Mouse (Mus musculus) liver, embryonic 11.5 days (tissue): ENCODE measurements around the gene Kcna10. TPM values are rescaled to one million over a fixed set of nuclear protein-coding genes. Genes with fewer than 3 reads are reported as not detected.

Source experiments
- ATAC-seq: fragments of 200-750 bp; cut with Nextera tagmentation; replicated peaks from 2 replicates; pipeline ENCODE4 v1.8.0; 2017; ENCODE audit warnings: moderate number of reproducible peaks, mild to moderate bottlenecking, moderate TSS enrichment, moderate library complexity; ENCODE audit not compliant: low FRiP score
- DNase-seq: peaks from one replicate; pipeline ENCODE4 v3.0.0-alpha.2; 2017; ENCODE audit warnings: low spot score
- H3K27ac ChIP-seq: fragments of 300-500 bp; sonication (generic); 2 replicates; pipeline ENCODE4 v1.5.1; 2014; ENCODE audit warnings: mild to moderate bottlenecking, low read depth, low read length, control low read depth
- H3K27me3 ChIP-seq: fragments of 300-500 bp; sonication (generic); replicated peaks from 2 replicates; pipeline ENCODE4 v1.6.1; 2014; ENCODE audit warnings: low read length, mixed read lengths; ENCODE audit not compliant: control insufficient read depth, insufficient read depth
- H3K36me3 ChIP-seq: fragments of 300-500 bp; sonication (generic); 2 replicates; pipeline ENCODE4 v1.6.1; 2014; ENCODE audit warnings: mild to moderate bottlenecking, low read length, moderate library complexity, mixed read lengths; ENCODE audit not compliant: control insufficient read depth, insufficient read depth
- H3K4me1 ChIP-seq: fragments of 300-500 bp; sonication (generic); replicated peaks from 2 replicates; pipeline ENCODE4 v1.6.1; 2014; ENCODE audit warnings: low read length, mixed read lengths; ENCODE audit not compliant: control insufficient read depth, insufficient read depth
- H3K4me2 ChIP-seq: fragments of 300-500 bp; sonication (generic); 2 replicates; pipeline ENCODE4 v1.6.1; 2014; ENCODE audit warnings: mild to moderate bottlenecking, control low read depth, moderate library complexity
- H3K4me3 ChIP-seq: fragments of 300-500 bp; sonication (generic); 2 replicates; pipeline ENCODE4 v1.5.1; 2014; ENCODE audit warnings: low read depth, low read length, control low read depth
- H3K9ac ChIP-seq: fragments of 300-500 bp; sonication (generic); 2 replicates; pipeline ENCODE4 v1.6.1; 2014; ENCODE audit warnings: low read depth, low read length, control low read depth
- H3K9me3 ChIP-seq: fragments of 300-500 bp; sonication (generic); 2 replicates; pipeline ENCODE4 v1.6.1; 2016; ENCODE audit warnings: low read length, inconsistent platforms, mixed read lengths; ENCODE audit not compliant: control insufficient read depth
- WGBS: fragments of 180-500 bp; shearing (Covaris S2); extraction: QIAGEN DNeasy Blood & Tissue Kit; methylation state at CpG from one replicate; pipeline ENCODE4 v1.1.7; 2014; 5-methylcytosine and 5-hydroxymethylcytosine counted together
- polyA plus RNA-seq: library from polyadenylated mRNA; unstranded; fragments of >200 nt; fragmentation: Nextera tagmentation; extraction: Ambion mirVana; gene quantifications from 2 replicates; pipeline ENCODE4 v1.2.1, GENCODE M21; 2014

The Kcna10 gene
- polyA plus RNA-seq, 1 experiment from 2014 or later = not detected

- peaks cover 7% of the 10 kb centered on the region; the same call in 1 of the 2 replicates for H3K27me3 ChIP-seq
- no peaks in the 10 kb centered on the region for H3K4me1 ChIP-seq
- no peak for ATAC-seq
- no peaks in the 10 kb centered on the region for H3K36me3 ChIP-seq
- WGBS = 52% methylated on average over 3 of the region's 3 CpGs
- H3K9me3 ChIP-seq = no peaks in the 10 kb centered on the region
- H3K4me2 ChIP-seq = no peak overlapping the region
- no peak overlapping the region for H3K9ac ChIP-seq
- H3K4me3 ChIP-seq = no peak overlapping the region
- DNase-seq = no peak
- H3K27ac ChIP-seq = no peak overlapping the region
These were observed 23.4 kb upstream of the Kcna10 start for GRCm38 (mm10) chr3:107159418-107159817.

DNA sequence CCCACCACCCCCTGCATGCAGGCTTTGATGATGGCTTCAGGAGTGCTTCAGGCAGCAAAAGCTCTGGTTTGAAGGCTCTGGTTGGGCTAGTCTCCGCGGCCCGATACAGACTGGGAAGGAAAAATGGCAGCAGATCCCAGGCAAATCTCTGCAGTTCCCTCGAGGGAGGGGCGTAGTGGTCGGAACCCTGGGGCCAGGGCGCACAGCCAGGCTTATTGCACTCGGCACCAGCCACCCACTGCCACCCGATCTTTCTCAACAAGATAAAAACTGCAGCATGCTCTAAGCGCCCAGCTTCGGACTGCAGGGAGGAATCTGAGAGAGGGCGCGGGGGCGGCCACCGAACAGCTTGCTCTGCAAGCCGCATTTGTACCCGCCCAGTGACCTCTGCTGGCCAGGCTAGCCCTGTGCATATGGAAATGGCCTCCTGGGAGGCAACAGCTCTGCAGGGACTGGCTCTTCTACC, 23.0 kb upstream of the Kcna10 start:
- no peak overlapping the region for H3K27ac ChIP-seq
- no peaks in the 10 kb centered on the region for H3K9me3 ChIP-seq
- H3K9ac ChIP-seq = no peak overlapping the region
- no peak for ATAC-seq
- WGBS = 7% methylated on average over 17 of the region's 17 CpGs
- no peak overlapping the region for H3K4me3 ChIP-seq
- H3K4me2 ChIP-seq = peak overlapping the region; percentile 44
- H3K27me3 ChIP-seq = peaks cover 7% of the 10 kb centered on the region; the same call in 1 of the 2 replicates
- no peak for DNase-seq
- no peaks in the 10 kb centered on the region for H3K36me3 ChIP-seq
- no peaks in the 10 kb centered on the region for H3K4me1 ChIP-seq

- H3K27ac ChIP-seq = no peak overlapping the region
- no peak overlapping the region for H3K4me3 ChIP-seq
- no peaks in the 10 kb centered on the region for H3K4me1 ChIP-seq
- ATAC-seq (no peak), DNase-seq (no peak)
- 87% methylated on average over 2 of the region's 2 CpGs for WGBS
- H3K4me2 ChIP-seq = no peak overlapping the region
- H3K9ac ChIP-seq = no peak overlapping the region
- H3K36me3 ChIP-seq = no peaks in the 10 kb centered on the region
- no peaks in the 10 kb centered on the region for H3K9me3 ChIP-seq
- peaks cover 7% of the 10 kb centered on the region; the same call in 1 of the 2 replicates for H3K27me3 ChIP-seq
These were observed 20.1 kb upstream of the Kcna10 start for GRCm38 (mm10) chr3:107162741-107163140.

DNA sequence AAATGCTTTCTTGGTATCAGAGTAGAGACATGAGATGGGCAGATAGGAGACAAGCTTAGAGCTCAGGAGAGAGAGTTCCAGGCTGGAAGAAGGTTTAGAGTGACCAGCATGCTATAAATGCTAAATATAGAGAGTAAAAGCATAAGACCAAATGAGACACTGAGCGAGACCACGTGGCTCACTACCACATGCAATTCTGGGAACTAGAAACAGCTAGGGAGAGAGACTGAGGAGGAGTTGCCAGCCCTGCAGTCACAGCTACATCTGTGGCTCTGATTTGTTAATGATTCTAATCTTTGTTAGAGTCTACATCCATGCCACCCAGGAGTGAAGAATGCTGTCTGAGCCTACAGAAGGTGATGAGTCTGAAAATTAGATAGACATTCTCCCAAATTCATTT, 13.3 kb upstream of the Kcna10 start:
- Histone ChIP-seq H3K9ac (no peak overlapping the region), H3K4me1 (no peaks in the 10 kb centered on the region), H3K4me2 (no peak overlapping the region), H3K27me3 (no peaks in the 10 kb centered on the region), H3K27ac (no peak overlapping the region), H3K9me3 (no peaks in the 10 kb centered on the region), H3K36me3 (no peaks in the 10 kb centered on the region), H3K4me3 (no peak overlapping the region)
- DNase-seq (no peak), ATAC-seq (no peak)
- 60% methylated on average over 2 of the region's 2 CpGs for WGBS

GRCm38 (mm10) chr3:107171964-107172363, 10.9 kb upstream of the Kcna10 start:
- Histone ChIP-seq H3K4me2 (no peak overlapping the region), H3K27ac (no peak overlapping the region), H3K4me3 (no peak overlapping the region), H3K9me3 (no peaks in the 10 kb centered on the region), H3K27me3 (no peaks in the 10 kb centered on the region), H3K4me1 (no peaks in the 10 kb centered on the region), H3K9ac (no peak overlapping the region), H3K36me3 (no peaks in the 10 kb centered on the region)
- WGBS = 77% methylated on average over 3 of the region's 3 CpGs
- ATAC-seq (no peak), DNase-seq (no peak)

DNA sequence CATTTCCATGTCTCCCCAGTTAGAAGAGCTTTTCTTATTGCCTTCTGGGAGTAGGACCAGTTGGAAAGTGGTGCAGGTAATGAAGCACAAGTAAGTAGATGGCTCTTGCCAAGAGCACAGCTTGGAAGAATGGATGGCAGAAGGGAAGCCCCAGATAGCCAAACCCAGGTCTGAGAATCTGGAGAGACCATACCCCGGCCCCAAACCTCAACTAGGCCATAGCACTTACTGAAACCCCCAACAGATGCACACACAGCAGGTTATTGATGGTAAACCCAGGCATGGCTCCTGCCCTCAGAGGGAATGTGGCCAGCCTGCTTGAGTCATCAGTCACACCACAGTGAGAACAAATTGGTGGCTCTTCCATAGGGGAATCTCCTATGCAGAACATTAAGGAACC, 10.3 kb upstream of the Kcna10 start:
- ATAC-seq (no peak), DNase-seq (no peak)
- H3K27ac ChIP-seq = no peak overlapping the region
- no peaks in the 10 kb centered on the region for H3K36me3 ChIP-seq
- no peaks in the 10 kb centered on the region for H3K9me3 ChIP-seq
- H3K4me1 ChIP-seq = no peaks in the 10 kb centered on the region
- H3K4me2 ChIP-seq = no peak overlapping the region
- no peaks in the 10 kb centered on the region for H3K27me3 ChIP-seq
- 70% methylated on average over 1 of the region's 1 CpGs for WGBS
- no peak overlapping the region for H3K4me3 ChIP-seq
- no peak overlapping the region for H3K9ac ChIP-seq

DNA sequence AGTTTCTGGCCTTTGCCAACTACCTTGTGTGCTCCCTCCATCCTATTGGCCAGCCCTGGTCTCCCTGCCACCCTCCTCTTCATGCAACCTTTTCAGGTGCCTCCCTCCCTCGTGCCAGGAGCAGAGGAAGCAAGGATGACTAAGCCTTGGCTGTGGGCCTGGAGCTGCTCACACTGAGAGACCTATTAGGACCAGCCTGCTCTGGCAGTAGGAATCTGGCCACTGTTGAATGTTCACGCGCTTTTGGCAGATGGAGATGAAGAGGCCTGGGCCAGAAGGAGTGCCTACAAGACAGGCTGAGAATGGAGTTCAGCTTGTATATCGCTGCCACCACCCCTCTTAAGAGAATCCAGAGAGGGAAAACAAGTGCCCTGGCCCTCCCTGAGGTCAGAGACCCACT, 7.4 kb upstream of the Kcna10 start:
- Histone ChIP-seq H3K9ac (no peak overlapping the region), H3K4me2 (no peak overlapping the region), H3K4me3 (no peak overlapping the region), H3K27me3 (no peaks in the 10 kb centered on the region), H3K9me3 (no peaks in the 10 kb centered on the region), H3K4me1 (no peaks in the 10 kb centered on the region), H3K36me3 (no peaks in the 10 kb centered on the region), H3K27ac (no peak overlapping the region)
- DNase-seq = no peak
- ATAC-seq = no peak
- WGBS = 61% methylated on average over 4 of the region's 4 CpGs

DNA sequence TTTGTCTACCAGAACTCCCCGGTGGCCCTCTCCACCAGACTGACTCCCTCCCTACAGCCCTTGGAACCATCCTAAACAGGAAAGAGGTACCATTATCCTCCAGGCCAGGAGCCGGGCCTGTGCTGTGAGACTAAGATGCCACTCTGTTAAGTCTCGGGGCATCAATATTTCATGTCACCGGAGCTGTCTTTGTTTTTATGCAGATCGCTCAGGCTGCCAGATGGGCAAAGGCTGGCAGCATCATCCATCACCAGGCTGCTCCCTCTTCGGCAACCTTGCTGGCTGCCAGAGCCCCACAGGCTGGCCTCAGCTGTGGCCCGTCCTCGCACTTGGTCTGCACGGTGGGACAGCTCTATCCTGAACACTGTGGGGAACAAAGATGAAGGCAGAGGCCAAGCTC, 6.4 kb upstream of the Kcna10 start:
- H3K9me3 ChIP-seq = no peaks in the 10 kb centered on the region
- WGBS = 72% methylated on average over 9 of the region's 9 CpGs

GRCm38 (mm10) chr3:107180860-107181259, 2.0 kb upstream of the Kcna10 start:
- DNase-seq (no peak), ATAC-seq (no peak)
- Histone ChIP-seq H3K27me3 (no peaks in the 10 kb centered on the region), H3K9me3 (no peaks in the 10 kb centered on the region), H3K4me3 (no peak overlapping the region), H3K4me1 (no peaks in the 10 kb centered on the region), H3K36me3 (no peaks in the 10 kb centered on the region), H3K27ac (no peak overlapping the region), H3K9ac (no peak overlapping the region), H3K4me2 (no peak overlapping the region)
- 61% methylated on average over 2 of the region's 2 CpGs for WGBS

More for the DNA sequence above, 6.4 kb upstream of the Kcna10 start:
- H3K27me3 ChIP-seq = no peaks in the 10 kb centered on the region
- H3K36me3 ChIP-seq = no peaks in the 10 kb centered on the region
- DNase-seq = no peak
- no peak overlapping the region for H3K4me3 ChIP-seq
- H3K27ac ChIP-seq = no peak overlapping the region
- no peak overlapping the region for H3K9ac ChIP-seq
- H3K4me2 ChIP-seq = no peak overlapping the region
- ATAC-seq = no peak
- no peaks in the 10 kb centered on the region for H3K4me1 ChIP-seq
